Mouse (Mus musculus) thymus, postnatal 0 days (tissue): ENCODE data around the gene Prkag1. TPM values are rescaled to one million over a fixed set of nuclear protein-coding genes. Genes with fewer than 3 reads are reported as not detected.

Experiments
- DNase-seq: peaks from one replicate; pipeline ENCODE4 v3.0.0-alpha.2; 2015; ENCODE audit warnings: low spot score
- polyA plus RNA-seq: library from polyadenylated mRNA; unstranded; fragments of >200 nt; fragmentation: Nextera tagmentation; extraction: Ambion mirVana; gene quantifications from 2 replicates; pipeline ENCODE4 v1.2.1, GENCODE M21; 2015

Gene Prkag1
- polyA plus RNA-seq, 1 experiment from 2014 or later: 107 TPM

DNA sequence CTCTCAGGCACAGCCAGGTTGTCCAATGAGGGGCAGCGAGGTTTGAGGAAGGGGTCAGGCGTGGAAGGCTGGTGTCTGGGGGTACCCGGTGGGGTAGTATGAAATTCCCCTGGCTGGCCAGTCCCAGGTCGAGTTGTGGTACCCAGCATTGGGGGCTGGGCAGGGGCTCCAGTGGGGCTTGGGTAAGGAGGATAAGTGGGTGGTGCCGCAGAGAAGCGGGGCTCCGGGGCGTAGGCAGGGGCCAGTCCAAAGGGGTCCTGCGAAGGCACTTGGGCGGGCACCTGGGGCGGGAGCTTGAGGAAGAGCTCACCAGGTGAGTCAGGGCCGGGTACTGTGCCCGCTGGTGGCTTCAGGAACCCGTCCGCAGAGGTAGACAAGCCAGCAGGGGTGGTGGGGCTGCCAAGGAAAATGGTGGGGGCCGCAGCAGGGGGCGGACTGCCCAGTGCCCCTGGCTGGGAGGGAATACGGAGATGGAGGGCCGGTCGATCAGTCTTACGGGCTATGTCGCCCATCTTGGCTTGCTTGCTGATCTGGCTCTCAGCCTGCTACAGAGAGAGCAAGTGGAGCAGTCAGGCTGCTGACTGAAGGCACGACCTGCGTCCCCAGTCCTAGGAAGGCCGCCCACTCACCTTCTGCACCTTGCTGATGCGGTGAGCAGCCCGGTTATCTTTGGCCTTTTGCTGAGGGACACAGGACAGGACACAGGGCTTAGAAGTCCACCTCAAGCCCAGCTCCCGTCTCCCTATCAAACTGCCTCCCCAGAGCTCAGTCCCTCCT is 22.0 kb upstream of the Prkag1 start:
- DNase-seq: no peak

DNA sequence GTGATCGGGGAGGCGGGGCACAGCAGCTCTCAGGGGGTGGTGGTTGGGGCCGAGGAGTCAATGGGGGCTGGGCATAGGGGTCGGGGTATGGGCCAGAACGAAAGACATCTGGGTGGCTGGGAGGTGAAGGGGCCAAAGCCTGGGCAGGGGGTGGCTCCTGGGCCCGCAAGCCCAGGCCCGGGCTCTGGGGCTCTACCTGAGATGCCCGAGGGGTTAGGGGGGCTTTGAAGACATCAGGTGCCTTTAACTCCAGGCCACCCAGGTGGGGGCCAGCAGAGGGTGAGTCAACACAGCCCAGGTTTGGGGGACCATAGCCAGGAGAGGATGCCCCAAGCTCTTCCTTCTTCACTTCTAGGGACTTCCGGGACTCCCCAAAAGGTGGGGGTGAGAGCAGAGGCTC is 21.4 kb upstream of the Prkag1 start:
- DNase-seq: no peak

DNA sequence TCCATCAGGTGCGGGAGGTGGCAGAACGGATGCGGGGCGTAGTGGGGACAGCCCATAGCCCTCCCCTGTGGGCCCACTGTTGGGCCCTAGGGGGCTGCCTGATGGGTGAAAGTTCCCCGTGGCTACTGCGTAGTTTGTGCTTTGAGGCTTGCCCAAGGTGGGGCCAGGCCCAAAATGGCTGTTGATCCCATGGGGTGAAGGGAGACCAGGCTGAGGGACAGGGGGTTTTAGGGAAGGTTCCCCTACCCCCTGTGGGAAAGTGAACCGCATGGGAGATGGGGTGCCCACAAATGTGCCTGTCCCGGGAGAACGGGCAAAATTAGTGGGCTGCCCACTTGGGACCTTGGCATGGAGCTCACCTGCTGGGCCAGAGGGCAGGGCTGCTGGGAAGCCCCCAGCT is 20.8 kb upstream of the Prkag1 start:
- no peak for DNase-seq

DNA sequence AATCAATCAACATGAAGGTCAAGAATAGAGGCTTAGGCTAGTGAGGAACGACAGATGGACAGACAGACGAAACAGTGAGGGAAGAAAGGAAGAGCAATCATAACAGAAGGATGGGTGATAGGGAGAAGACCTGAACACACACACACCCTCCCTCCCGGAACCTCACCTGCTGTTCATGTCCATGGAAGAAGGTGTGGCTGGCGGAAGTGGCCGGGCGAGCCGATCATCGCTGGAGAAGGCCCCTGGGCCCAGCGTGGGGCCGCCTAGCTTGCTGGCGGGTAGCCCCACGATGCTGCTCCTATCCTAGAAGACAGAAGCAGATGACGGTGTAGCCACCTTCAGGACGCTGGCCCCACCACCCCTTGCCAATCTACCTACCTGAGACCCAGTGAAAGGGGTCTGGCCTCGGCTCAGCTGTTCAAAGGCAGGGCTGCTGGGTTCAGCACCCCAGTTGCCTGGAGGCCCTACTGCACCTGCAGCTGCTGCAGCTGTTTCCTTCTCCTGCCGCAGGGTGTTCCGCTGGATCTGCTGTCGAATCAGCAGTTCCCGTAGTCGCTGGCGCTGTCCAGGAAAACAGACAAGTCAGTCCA is 20.0 kb upstream of the Prkag1 start:
- no peak for DNase-seq

DNA sequence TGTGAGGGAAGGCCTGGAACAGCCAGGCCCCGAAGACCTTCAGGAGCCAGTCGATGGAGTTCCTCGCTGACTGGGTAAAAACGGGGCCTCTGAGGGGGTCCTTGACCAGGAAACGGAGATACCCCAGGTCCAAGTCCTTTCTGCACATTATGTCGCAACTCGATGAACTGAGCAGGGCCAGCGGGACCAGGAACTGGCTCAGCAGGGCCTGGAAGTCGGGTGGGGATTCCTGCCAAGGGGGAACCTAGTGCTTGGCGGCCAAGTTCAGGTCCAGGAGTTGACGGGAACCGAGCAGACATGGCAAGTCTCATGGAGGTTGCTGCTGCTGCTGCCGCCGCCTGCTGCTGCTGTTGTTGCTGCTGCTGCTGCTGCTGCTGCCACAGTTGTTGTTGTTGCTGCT is 19.3 kb upstream of the Prkag1 start:
- no peak for DNase-seq

DNA sequence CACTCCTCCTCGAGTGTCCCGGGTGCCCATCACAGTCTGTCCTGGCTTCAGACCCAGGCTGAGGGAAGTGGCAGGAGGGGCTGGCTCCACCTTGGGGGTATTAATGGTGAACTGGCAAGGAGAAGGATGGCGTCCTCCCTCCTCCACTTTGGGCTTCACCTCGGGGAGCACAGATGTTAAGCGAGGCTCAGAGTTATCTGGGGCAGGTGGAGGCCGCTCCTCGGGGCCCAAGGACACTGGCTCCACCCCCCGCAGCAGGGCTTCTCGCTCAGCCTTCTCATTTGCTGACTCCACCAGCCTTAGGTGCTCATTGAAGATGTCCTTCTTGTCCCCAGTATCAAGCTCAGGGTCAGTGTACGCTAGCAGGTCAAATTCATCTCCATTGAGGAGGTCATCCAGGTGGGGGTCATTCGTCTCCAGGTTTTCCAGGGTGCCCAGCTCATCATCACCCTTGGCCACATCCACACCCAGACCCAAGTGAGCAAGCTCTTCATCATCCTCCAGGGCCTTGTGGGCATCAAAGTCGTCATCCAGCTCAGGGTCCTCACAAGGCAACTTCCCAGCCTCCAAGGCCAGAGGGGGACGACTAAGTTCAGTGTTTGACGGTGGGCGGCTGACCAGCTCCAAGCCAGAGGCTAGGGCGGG is 18.8 kb upstream of the Prkag1 start:
- no peak for DNase-seq

DNA sequence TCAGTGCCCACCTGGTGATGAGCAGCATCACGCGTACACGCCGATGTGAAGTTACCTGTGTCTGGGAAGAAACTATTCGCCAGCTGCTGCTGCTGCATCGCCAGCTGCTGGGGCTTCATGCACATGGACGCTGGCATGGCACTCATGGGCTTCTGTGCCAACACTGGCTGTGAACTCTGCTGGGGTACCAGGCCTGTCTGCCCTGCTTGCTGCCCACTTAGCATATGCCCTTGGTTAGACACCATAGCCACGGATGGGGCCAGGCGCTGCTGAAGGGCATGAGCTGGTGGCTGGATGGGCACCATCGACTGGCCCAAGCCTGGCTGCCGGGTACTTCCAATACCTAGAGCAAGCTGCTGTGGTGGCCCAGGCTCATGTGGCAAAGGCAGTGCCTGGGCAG is 17.8 kb upstream of the Prkag1 start:
- DNase-seq: no peak

DNA sequence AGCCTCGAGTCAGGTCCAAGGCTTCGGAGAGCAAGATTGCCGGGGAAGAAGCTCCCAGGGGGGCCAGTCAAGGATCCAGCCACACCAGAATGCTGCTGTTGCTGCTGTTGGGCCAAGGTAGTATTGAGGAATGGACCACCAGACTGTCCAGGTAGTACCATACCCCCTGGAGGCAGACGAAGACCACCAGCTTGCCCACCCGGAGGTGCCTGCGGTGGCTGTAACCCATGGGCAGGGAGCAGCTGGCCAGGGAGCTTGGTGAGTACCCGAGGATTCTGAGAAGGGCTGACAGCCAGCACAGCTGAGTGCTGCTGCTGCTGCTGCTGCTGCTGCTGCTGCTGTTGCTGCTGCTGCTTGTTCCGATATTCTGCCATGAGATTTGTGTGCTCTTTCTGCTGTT is 14.8 kb upstream of the Prkag1 start:
- no peak for DNase-seq

DNA sequence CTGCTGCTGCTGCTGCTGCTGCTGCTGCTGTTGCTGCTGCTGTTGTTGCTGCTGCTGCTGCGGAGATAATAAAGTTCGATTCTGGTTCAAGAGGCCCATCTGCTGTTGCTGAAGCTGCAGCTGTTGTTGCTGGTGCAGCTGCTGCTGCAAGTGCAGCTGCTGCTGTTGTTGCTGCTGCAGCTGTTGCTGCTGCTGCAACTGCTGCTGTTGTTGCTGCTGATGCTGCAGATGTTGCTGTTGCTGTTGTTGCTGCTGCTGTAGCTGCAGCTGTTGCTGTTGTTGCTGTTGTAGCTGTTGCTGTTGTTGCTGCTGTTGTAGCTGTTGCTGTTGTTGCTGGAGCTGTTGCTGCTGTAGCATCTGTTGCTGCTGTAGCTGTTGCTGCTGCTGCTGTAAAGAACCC is 13.8 kb upstream of the Prkag1 start:
- no peak for DNase-seq

DNA sequence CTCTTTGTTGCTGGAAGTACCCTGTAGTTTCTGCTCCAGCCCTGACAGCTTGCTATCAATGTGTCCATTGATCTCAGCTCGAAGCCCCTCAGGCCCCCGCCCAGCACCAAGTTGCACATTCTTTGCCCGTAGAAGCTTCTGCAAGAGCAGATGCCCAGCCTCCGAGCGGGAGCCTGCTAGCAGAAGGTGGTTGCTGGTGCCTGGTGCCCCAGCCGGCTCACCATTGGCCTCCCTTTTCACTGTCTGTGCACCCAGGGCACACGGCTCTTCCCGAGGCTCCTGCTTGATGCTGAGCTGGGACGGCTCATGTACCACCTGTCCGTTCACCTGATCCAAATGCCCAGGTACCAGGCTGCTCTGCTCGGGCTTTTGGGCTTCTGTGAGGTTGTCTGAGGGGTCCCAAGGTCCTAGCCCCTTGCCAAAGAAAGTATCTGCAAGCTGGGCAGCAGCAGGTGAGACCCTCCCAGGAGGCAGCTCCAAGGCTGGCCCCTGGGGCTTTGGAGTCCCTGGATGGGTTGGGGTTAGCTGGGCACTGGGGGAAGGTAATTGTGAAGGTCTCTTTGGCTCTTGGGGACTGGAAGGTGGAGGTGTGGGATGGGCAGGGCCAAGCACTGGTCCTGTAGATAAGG is 12.4 kb upstream of the Prkag1 start:
- DNase-seq: no peak

DNA sequence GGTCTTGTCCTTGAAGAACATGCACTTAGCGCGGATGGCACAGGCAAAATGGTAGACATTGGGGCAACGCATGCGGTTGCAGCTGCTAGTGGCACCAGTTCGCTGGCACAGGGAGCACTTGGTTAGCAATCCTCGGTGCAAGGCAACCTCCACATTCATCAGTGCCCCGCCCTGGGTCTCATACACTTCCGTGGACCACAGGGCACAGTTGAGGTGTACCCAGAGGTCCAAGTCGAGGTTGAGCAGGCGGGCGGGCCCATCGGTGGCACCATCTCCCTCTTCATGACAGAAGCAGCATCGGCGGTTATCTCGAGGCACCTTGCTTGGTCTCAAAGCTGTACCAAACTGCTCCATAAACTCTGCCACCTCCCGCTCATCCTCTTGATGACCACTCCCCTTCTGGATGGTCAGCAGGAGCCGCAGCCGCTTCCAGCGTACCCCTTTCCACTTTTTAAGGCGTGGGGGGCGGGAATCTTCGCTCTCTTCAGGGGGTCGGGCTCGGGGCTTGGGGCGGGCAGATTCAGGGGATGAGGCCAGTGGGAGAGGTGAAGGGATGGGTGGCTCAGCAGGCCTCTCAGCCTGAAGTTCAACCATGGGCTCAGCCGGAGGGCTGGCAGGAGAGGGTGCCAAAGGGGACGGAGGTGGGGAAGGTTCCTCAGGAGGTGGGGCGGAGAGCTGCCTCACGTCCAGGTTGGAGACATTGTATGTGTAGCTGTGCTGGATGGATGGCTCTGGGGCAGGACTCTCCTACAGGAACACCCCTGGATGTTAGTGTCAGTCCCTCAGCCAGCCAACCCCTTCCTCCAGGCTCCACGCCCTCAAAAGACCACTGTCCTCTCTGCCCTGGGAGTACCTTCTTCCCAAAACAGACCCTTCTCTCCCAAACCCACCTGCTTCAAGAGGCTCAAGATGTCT is 8.6 kb upstream of the Prkag1 start:
- no peak for DNase-seq

DNA sequence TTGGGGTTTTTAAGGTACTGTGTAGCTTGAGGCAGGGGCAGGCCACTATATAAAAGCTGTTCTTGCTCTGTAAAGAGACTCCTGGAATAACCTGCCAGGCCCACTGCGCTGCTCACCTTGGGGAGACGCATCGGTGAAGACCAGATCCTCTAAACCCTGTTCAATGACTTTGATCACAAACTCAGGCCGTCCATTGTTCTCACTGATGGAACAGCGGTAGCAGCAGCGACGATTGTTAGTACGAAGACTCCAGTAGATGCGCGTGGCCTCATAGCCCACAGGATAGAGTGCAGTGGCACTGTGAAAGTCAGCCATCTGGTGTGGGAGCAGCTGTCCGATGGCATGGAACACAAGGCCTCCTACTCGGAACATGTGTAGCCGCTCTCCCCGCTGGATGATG is 7.8 kb upstream of the Prkag1 start:
- no peak for DNase-seq

DNA sequence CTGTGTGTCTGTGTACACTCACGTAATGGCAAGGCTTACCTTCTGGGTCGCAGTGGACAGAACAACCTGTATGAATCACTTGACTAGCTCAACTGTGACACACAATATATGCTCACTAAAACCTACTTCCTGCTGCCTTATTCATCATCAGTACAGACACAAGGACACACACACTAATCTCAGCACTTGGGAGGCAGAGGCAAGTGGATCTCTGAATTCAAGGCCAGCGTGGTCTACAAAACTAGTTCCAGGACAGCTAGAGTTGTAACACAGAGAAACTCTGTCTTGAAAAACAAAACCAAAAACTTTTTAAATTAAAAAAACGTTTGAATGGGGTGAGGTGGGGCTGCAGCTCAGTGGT is 6.4 kb upstream of the Prkag1 start:
- DNase-seq: no peak

DNA sequence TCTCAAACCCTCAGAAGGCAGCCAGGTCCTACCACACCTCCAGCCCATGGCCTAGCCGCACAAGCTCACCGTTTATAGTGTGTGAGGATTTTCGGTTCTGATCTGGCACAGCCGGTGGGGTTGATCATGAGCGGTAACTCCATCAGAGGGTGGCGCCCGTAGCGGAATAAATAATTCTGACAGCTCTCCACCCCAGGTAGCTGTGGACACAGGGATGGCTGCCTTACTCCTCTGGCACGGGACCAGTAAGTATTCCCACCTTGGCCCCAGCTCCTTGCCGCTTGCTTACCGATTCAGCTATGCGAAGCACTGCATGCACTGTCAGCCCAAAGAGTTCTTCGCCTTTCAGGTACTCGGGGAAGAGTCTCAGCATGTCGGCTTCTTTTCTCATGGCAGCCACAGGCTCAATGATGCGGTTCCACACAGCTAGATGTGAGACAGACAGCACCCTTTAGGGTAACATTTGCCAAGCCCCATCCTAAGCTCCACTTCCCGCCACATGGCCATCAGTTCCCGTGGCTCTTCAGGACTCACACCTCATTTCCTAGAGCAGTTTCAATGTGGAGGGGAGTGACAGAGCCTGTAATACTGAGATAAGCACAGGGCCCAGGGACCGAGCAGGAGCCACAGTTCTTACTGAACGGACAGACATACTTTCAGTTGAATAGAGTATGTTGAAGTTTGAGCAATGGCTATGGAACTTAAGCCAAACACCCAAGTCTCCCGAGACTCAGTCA is 5.9 kb upstream of the Prkag1 start:
- no peak for DNase-seq

DNA sequence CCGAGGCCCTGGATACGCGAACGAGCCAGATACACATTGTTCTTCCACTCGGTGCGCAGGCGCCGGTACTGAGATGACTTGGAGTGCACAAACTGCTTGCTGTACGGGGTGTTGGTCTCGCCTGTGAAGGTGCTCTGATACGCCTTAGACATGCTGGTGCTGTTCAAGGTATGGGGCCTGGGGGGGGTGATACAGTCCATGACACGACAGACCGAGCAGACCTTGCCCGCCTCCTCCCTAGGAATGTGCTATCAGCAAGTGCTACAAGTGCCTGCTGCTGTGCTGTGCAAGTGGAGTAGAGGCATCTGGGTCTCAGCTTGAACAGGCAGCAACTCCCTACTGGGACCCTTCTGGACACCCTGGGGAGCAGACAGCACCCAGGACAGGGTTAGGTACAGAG is 4.0 kb upstream of the Prkag1 start:
- no peak for DNase-seq

DNA sequence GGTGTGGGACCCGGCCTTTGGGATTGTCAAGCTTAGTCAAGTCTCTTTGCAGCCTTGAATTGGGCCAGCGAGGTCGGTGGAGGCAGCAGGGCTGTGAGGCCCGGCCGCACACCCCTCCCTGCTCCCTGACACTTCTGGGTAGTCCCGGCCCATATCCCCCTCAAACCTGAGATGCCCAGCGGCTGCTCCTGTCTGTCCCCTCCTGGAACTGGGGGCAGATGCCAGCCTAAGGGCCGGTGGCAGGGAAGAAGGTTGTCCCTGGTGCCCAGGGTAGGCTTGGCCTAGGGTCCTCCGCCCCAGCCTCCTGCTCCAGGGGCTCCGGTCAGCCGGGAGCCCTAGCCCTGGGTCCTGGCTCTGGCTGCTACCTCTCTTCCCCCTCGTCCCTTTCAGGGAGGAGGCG is 2.7 kb upstream of the Prkag1 start:
- DNase-seq: no peak

DNA sequence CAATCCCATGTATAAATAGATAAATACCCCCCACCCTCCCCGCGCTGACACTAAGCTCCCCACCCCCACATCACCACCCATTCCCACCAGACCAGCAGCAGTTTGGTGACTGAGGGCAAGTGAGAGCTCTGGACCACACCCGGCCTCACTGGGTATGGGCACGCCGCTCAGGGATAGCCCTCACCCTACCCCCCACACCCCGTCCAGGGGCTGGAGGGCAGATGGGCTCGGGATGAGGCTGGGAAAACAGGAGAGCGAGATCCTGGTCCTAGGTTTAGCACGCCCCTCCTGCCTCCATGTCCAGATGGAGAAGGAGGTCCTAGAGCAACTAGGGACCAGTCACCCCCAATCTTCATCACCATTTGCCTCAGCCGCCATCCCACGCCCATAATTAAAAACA is 2.0 kb upstream of the Prkag1 start:
- no peak for DNase-seq

DNA sequence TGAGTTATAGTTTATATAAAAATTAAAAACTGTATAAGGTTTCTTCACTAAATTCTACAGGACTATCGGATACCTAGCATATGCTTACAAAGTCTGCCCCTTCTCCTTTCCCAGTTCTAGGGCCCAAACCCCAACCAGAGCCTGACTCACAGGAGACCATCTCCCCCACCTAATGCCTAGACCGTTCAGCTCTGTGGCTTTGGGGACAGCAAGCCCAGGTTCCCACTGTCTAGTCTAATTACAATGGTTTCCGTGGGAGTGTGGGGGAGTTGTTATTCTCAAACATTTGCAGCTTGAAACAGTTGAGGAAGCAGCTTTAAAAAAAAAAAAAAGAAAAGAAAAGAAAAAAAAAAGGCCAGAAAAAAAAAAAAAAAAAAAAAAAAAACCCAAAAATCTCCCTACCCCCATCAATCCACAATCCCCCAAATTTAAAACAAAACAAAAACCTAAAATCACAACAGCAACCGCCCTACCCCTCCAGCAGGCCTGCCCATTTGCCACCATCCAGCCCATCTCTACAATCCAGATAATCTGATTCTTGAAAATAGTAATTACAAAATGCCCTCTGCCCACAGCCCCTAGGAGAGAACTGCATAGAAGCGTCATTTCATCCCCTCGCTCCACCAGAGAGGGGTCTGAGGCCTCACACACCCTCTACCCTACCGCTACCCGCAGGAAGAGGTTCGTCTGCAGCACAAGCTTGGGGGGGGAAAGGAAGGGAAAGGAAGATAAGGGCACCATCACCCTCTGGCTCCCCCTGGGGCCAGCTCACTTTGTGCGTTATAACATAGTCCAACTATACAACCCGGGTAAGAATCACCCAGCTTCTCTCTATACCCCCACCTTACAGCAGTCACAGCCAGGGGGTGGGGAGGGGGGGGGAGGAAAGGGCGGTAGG is 1.1 kb upstream of the Prkag1 start:
- peak; percentile 81 for DNase-seq

DNA sequence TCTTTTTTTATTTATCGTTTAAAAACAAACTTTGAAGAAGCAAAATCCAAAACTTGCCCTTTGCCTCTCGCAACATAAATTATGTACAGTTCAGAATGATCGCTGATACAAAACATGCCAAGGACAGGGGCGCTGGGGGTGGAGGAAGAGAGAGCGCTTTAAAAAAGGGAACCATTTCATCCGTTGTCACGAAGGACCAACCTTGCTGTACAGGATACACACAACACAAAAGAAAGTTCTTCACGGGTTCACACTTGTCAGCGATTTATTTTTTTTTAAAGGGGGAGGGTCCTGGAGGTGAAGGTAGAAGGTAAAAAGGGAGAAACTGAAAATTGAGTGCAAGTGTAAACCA is 339 bp upstream of the Prkag1 start:
- DNase-seq: no peak

DNA sequence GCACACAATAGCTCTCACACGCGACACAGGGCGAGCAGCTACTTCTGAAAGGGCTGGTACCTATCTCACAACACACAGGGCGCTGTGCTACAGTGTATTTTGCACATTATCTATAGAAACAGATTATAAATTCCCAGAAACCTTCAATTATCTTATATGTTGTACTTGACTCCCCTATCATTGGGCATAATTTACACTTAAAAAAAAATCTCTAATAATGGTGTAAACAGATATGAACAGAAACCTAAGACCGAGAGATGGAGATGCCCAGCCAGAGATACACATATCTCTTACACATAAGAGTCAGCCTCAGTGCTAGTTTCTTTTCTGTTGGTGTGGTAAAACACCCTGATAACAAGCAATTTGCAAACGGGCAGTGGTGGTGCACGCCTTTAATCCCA is 3.7 kb downstream of the Prkag1 start:
- no peak for DNase-seq
